Mouse (Mus musculus): ENCODE results near the gene Bmp8a. TPM values are rescaled to one million over a fixed set of nuclear protein-coding genes. Genes with fewer than 3 reads are reported as not detected.
"Not testable (repeated sequence)": the region's sequence is repeated elsewhere in the genome, so short reads cannot be mapped to it uniquely, and the experiment has no call there.

Bmp8a gene
- polyA plus RNA-seq, 1 experiment from 2014 or later = 3.4 TPM

DNA sequence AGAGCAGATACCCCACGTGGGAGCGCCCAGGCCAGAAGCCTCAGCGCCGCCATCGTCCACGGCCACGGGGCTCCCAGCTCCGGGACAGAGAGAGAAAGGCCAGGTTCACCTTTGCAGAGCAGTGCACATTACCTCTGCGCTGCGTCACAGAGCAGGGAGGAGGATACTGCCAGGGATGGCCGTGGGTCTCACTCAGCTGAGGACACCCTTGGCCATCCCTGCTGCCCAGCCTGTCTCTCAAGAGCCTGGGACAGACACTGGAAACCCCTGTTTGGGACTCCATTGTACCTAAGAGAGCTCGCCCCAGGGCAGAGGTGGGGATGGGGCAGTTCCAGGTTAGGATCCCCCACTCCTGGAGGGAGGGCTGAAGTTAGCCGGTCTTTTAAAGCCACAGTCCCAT is 19.5 kb downstream of the Bmp8a start, which contains the start of gene Oxct2a:
Oxct2a (minus strand) TSS at position 101 of the 400 bp plus-strand sequence.
- Histone ChIP-seq H3K9ac (ENCODE audit: low read depth, low read length) (no peak within 1 kb of the TSS), H3K4me3 (ENCODE audit: low read depth, low read length) (peak within 1 kb of the TSS; percentile 29), H3K9me3 (ENCODE audit: control insufficient read depth, low read length) (no peaks in the 10 kb centered on the region), H3K36me3 (ENCODE audit: control insufficient read depth, insufficient read depth, low read length) (no peaks in the 10 kb centered on the region), H3K27ac (replicated peaks; ENCODE audit: low read depth, low read length) (no peak within 1 kb of the TSS), H3K27me3 (replicated peaks; ENCODE audit: control insufficient read depth, insufficient read depth, low read length) (peaks cover 9% of the 10 kb centered on the region), H3K4me1 (ENCODE audit: control insufficient read depth, insufficient read depth, low read length) (no peaks in the 10 kb centered on the region), H3K4me2 (ENCODE audit: low read depth, low read length) (peak within 1 kb of the TSS; percentile 52)
- DNase-seq (ENCODE audit: low spot score) = no peak
- no peak for ATAC-seq (ENCODE audit: low read depth)
- WGBS = 10% methylated on average over 4 of the region's 13 CpGs

DNA sequence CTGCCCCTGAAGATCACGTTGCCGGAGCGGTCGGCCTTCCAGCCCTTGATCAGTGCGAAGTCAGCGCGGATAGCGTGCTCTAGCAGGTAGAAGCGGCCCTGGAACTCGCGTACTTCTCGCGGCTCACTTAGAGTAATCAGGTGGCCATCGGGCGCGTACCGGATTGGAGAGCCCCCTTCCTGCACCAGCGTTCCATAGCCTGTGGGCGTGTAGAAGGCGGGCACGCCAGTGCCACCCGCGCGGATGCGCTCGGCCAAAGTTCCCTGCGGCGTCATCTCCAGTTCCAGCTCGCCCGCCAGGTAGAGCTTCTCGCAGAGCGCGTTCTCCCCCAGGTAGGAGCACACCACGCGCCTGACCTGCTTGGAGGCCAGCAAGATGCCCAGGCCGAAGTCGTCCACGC is 20.1 kb downstream of the Bmp8a start:
- H3K9me3 ChIP-seq (ENCODE audit: control insufficient read depth, low read length); H3K36me3 ChIP-seq (ENCODE audit: control insufficient read depth, insufficient read depth, low read length); H3K27me3 ChIP-seq (replicated peaks; ENCODE audit: control insufficient read depth, insufficient read depth, low read length); H3K27ac ChIP-seq (replicated peaks; ENCODE audit: low read depth, low read length); H3K4me1 ChIP-seq (ENCODE audit: control insufficient read depth, insufficient read depth, low read length); DNase-seq (ENCODE audit: low spot score); H3K9ac ChIP-seq (ENCODE audit: low read depth, low read length): not testable (repeated sequence)
- 21% methylated on average over 5 of the region's 38 CpGs for WGBS
- H3K4me2 ChIP-seq (ENCODE audit: low read depth, low read length) = peak overlapping the region; percentile 52
- peak; percentile 27; the same call in 1 of the 2 replicates for ATAC-seq (ENCODE audit: low read depth)
- peak overlapping the region; percentile 29 for H3K4me3 ChIP-seq (ENCODE audit: low read depth, low read length)

DNA sequence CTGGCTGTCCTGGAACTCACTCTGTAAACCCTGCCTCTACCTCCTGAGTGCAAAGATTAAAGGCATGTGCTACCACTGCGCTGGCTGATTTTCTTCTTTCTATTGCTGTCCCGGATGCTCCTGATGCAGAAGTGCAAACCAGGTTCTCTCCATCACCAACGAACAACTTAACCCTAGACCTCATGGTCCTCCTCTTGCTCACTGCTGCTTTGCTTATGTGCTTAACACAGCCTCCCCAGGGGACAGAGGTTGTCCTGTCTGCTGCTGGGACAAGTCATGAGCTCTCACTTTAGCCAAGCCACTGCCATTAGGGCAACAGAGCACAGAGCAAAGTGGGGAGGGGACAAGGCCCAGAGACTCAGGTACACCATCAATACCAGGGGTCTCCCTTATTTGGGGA is 28.6 kb downstream of the Bmp8a start:
- WGBS = 79% methylated on average over 3 of the region's 3 CpGs
- Histone ChIP-seq H3K4me3 (ENCODE audit: low read depth, low read length) (no peak overlapping the region), H3K4me2 (ENCODE audit: low read depth, low read length) (no peak overlapping the region), H3K9me3 (ENCODE audit: control insufficient read depth, low read length) (no peaks in the 10 kb centered on the region), H3K27ac (replicated peaks; ENCODE audit: low read depth, low read length) (no peak overlapping the region), H3K4me1 (ENCODE audit: control insufficient read depth, insufficient read depth, low read length) (no peaks in the 10 kb centered on the region), H3K9ac (ENCODE audit: low read depth, low read length) (no peak overlapping the region), H3K36me3 (ENCODE audit: control insufficient read depth, insufficient read depth, low read length) (no peaks in the 10 kb centered on the region), H3K27me3 (replicated peaks; ENCODE audit: control insufficient read depth, insufficient read depth, low read length) (no peaks in the 10 kb centered on the region)
- ATAC-seq (ENCODE audit: low read depth) (no peak), DNase-seq (ENCODE audit: low spot score) (no peak)

DNA sequence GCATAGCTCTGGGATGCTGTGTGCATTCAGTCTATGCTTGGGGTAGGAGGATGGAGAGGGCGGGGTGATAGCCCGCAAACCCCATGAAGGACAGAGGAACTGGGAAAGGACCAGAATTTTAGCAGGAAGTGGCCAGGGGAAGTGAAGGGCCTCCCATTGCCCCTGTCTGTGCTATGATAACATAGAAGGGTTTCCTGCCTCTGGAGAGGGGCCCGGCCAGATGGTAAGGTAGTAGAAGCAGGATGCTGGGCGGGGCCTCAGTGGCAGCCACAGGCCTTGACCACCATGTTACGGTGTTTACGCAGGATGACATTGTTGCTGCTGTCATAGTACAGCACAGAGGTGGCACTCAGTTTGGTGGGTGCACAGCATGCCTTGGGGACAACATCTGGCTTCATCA is 30.0 kb downstream of the Bmp8a start:
- Histone ChIP-seq H3K4me2 (ENCODE audit: low read depth, low read length) (no peak overlapping the region), H3K9ac (ENCODE audit: low read depth, low read length) (no peak overlapping the region), H3K9me3 (ENCODE audit: control insufficient read depth, low read length) (no peaks in the 10 kb centered on the region), H3K27me3 (replicated peaks; ENCODE audit: control insufficient read depth, insufficient read depth, low read length) (no peaks in the 10 kb centered on the region), H3K36me3 (ENCODE audit: control insufficient read depth, insufficient read depth, low read length) (no peaks in the 10 kb centered on the region), H3K4me3 (ENCODE audit: low read depth, low read length) (no peak overlapping the region), H3K27ac (replicated peaks; ENCODE audit: low read depth, low read length) (no peak overlapping the region), H3K4me1 (ENCODE audit: control insufficient read depth, insufficient read depth, low read length) (no peaks in the 10 kb centered on the region)
- ATAC-seq (ENCODE audit: low read depth) (no peak), DNase-seq (ENCODE audit: low spot score) (no peak)
- WGBS = 85% methylated on average over 6 of the region's 6 CpGs

DNA sequence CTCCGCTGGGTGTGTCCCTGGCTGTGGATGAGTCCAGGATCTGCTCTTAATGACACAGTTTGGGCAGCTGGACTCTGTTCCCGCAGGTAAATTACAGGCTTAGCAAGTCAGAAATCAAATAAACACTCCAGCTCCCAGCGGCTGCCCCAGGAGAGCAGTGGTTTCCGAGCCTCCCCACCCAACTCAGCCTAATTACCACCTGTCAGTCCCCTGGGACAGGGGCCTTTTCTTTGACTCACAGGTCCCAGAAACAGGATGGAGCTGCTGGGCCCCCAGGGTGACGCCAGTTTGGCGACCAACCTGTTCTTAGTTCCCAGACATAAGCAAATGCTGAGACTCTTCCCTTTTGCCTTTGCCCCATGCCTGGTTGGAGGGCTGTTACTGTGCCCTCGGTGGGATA is 31.2 kb downstream of the Bmp8a start:
- Histone ChIP-seq H3K4me3 (ENCODE audit: low read depth, low read length) (no peak overlapping the region), H3K4me1 (ENCODE audit: control insufficient read depth, insufficient read depth, low read length) (no peaks in the 10 kb centered on the region), H3K4me2 (ENCODE audit: low read depth, low read length) (no peak overlapping the region), H3K27ac (replicated peaks; ENCODE audit: low read depth, low read length) (no peak overlapping the region), H3K9me3 (ENCODE audit: control insufficient read depth, low read length) (no peaks in the 10 kb centered on the region), H3K9ac (ENCODE audit: low read depth, low read length) (no peak overlapping the region), H3K27me3 (replicated peaks; ENCODE audit: control insufficient read depth, insufficient read depth, low read length) (no peaks in the 10 kb centered on the region), H3K36me3 (ENCODE audit: control insufficient read depth, insufficient read depth, low read length) (no peaks in the 10 kb centered on the region)
- WGBS = 83% methylated on average over 7 of the region's 7 CpGs
- peak; percentile 39; the same call in 1 of the 2 replicates for ATAC-seq (ENCODE audit: low read depth)
- DNase-seq (ENCODE audit: low spot score) = peak; percentile 56

DNA sequence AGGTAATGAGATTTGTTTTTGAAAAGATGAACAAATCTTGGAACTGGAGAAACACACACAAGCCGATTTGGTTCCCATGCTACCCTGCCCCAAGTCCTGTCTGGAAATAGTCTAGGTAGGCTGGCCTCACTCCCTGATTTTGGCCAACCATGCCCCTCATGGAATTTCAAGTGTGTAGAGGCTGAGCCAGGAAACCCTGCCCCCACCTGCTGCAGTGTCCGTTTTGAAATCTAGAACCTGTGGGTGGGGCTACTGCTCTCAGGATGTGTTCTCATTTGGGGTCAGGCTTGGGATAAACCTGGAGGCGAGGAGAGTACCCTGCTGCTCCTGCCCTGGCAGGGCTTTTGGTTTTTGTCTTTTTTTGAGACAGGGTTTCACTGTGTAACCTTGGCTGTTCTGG is 34.8 kb downstream of the Bmp8a start:
- peaks cover 7% of the 10 kb centered on the region for H3K36me3 ChIP-seq (ENCODE audit: control insufficient read depth, insufficient read depth, low read length)
- no peaks in the 10 kb centered on the region for H3K4me1 ChIP-seq (ENCODE audit: control insufficient read depth, insufficient read depth, low read length)

DNA sequence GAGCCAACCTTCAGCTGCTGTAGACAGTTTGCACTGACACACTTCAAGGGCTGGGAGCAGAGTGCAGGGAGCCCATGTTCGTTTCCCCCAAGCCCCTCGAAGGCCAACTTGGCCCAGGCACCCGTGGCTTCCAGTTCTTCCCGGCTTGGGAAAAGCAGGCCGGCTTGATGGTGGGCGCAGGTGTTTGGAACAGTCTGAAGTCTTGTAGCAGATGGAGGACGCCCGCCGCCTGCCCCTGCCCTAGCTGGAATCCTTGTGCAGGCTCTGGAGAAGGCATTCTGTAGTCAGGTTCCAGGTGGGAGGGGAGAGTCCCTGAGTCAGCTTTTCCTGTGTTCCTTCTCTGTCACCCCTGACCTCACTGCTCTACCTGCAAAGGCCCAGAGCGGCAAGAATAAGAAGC is 36.1 kb downstream of the Bmp8a start:
- H3K9ac ChIP-seq (ENCODE audit: low read depth, low read length) = no peak overlapping the region
- 81% methylated on average over 10 of the region's 10 CpGs for WGBS
- H3K27me3 ChIP-seq (replicated peaks; ENCODE audit: control insufficient read depth, insufficient read depth, low read length) = no peaks in the 10 kb centered on the region
- no peak for ATAC-seq (ENCODE audit: low read depth)
- H3K27ac ChIP-seq (replicated peaks; ENCODE audit: low read depth, low read length) = no peak overlapping the region
- no peak overlapping the region for H3K4me2 ChIP-seq (ENCODE audit: low read depth, low read length)
- H3K36me3 ChIP-seq (ENCODE audit: control insufficient read depth, insufficient read depth, low read length) = peaks cover 20% of the 10 kb centered on the region
- H3K4me3 ChIP-seq (ENCODE audit: low read depth, low read length) = no peak overlapping the region
- no peaks in the 10 kb centered on the region for H3K9me3 ChIP-seq (ENCODE audit: control insufficient read depth, low read length)
- DNase-seq (ENCODE audit: low spot score) = no peak
- H3K4me1 ChIP-seq (ENCODE audit: control insufficient read depth, insufficient read depth, low read length) = no peaks in the 10 kb centered on the region

More for the DNA sequence above, 34.8 kb downstream of the Bmp8a start:
- Histone ChIP-seq H3K27ac (replicated peaks; ENCODE audit: low read depth, low read length) (no peak overlapping the region), H3K9ac (ENCODE audit: low read depth, low read length) (no peak overlapping the region), H3K4me3 (ENCODE audit: low read depth, low read length) (no peak overlapping the region), H3K4me2 (ENCODE audit: low read depth, low read length) (no peak overlapping the region), H3K27me3 (replicated peaks; ENCODE audit: control insufficient read depth, insufficient read depth, low read length) (no peaks in the 10 kb centered on the region), H3K9me3 (ENCODE audit: control insufficient read depth, low read length) (no peaks in the 10 kb centered on the region)
- WGBS = 53% methylated on average over 3 of the region's 3 CpGs
- DNase-seq (ENCODE audit: low spot score) = no peak
- no peak for ATAC-seq (ENCODE audit: low read depth)

DNA sequence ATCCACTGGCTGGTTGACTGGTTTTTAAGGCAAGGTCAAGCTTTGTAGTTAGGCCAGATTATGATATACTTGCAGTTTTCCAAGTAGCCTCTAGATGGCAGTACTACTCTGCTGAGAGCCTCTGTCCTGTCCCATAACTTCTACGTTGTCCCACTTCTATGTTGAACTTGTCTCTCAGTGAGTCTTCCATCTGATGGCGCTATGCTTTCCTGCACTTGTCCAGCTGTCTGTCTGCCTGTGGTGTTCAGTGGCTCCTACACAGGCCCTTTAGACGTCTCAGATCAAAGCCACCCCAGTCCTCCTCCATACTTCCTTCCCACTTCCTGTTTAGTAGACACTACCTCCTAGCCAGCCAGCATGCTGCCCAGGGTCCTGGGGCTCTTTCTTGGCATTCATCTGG is 37.3 kb downstream of the Bmp8a start:
- 25% methylated on average over 3 of the region's 3 CpGs for WGBS
- Histone ChIP-seq H3K9me3 (ENCODE audit: control insufficient read depth, low read length) (no peaks in the 10 kb centered on the region), H3K4me2 (ENCODE audit: low read depth, low read length) (no peak overlapping the region), H3K36me3 (ENCODE audit: control insufficient read depth, insufficient read depth, low read length) (peaks cover 27% of the 10 kb centered on the region), H3K4me3 (ENCODE audit: low read depth, low read length) (no peak overlapping the region), H3K4me1 (ENCODE audit: control insufficient read depth, insufficient read depth, low read length) (no peaks in the 10 kb centered on the region), H3K27ac (replicated peaks; ENCODE audit: low read depth, low read length) (no peak overlapping the region), H3K9ac (ENCODE audit: low read depth, low read length) (no peak overlapping the region), H3K27me3 (replicated peaks; ENCODE audit: control insufficient read depth, insufficient read depth, low read length) (no peaks in the 10 kb centered on the region)
- DNase-seq (ENCODE audit: low spot score) = peak; percentile 57
- 0 out of 2 replicates have a peak, but pooled peaks have one; percentile 44 for ATAC-seq (ENCODE audit: low read depth)

DNA sequence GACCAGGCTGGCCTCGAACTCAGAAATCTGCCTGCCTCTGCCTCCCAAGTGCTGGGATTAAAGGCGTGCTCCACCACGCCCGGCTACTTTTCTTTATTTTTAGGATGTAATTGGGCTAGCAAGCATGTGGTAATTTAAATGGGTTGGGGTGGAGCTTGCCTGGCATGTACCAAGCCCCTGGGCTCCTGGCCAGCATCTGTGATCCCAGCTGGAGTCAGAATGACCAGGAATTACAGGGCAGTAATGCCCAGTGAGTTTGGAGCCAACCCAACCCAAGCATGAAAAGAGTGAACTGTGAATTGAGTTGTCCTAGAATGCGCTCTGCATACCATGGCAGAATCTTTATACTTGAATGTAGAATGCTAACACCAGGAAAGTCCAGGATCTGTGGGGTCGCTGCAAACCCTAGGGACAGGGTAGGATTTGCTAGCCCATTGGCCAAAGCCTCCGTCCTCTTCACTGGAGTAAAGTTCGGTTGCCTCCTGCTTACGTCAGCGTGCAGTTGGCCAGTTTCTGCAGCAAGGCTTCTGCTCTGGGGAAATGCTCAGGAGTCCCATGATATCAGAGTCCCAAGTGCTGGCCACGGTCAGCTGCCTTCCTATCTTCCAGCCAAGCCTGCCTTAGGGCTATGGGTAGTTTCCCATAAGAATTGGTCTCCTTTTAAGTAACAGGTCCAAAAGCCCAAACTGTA is 43.9 kb downstream of the Bmp8a start:
- Histone ChIP-seq H3K9me3 (ENCODE audit: control insufficient read depth, low read length) (no peaks in the 10 kb centered on the region), H3K27ac (replicated peaks; ENCODE audit: low read depth, low read length) (no peak overlapping the region), H3K4me2 (ENCODE audit: low read depth, low read length) (no peak overlapping the region), H3K4me3 (ENCODE audit: low read depth, low read length) (no peak overlapping the region), H3K9ac (ENCODE audit: low read depth, low read length) (no peak overlapping the region), H3K27me3 (replicated peaks; ENCODE audit: control insufficient read depth, insufficient read depth, low read length) (no peaks in the 10 kb centered on the region), H3K4me1 (ENCODE audit: control insufficient read depth, insufficient read depth, low read length) (no peaks in the 10 kb centered on the region), H3K36me3 (ENCODE audit: control insufficient read depth, insufficient read depth, low read length) (peaks cover 89% of the 10 kb centered on the region)
- DNase-seq (ENCODE audit: low spot score) (no peak), ATAC-seq (ENCODE audit: low read depth) (no peak)
- WGBS = 94% methylated on average over 11 of the region's 11 CpGs
